Mouse (Mus musculus) left cerebral cortex, adult 6 months (tissue): ENCODE data around the gene Slc23a4. TPM values are rescaled to one million over a fixed set of nuclear protein-coding genes. Genes with fewer than 3 reads are reported as not detected.

ENCODE experiments used
- long read RNA-seq, 2 experiments: library from polyadenylated mRNA; unstranded; transcript quantifications; one replicate each; pipeline ENCODE4 v2.0.0; 2019 to 2020
- polyA plus RNA-seq: library from polyadenylated mRNA; unstranded; fragments of <200 nt; fragmentation: Nextera tagmentation; gene quantifications from 2 replicates; pipeline ENCODE4 v1.2.3, GENCODE M21; 2021

The Slc23a4 gene
- polyA plus RNA-seq = 0.10 and 0.23 TPM in 2 replicates
- long read RNA-seq, experiment 1, partial matches to known transcripts = 1 of 1 reads
- long read RNA-seq, experiment 1, other reads (novel, unspliced or antisense) = 0 of 1 reads
- long read RNA-seq, experiment 2 = 0 reads

GRCm38 (mm10) chr6:34988081-34988761 lies at the start of gene Slc23a4:
Slc23a4 (minus strand) TSS chr6:34988404.

DNA sequence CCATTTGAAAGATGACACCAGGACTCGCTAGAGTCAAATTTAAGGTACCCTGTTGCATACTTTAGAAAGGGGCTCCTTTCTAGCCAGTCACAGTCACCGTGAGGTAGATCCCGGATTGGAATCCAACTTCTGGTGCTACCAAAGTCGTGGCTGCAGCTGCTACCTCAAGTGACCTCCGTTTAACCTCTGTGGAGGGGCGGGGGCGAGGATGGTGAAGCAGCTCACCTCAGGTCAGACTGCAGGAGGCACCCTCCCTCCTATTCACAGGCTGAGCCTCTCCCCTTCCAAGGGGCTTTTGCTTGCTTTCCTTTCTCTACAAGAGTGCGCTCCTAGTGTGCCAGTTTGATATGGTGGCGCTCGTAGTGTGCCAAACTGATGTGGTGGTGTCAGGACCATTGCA lies 68.2 kb downstream of the Slc23a4 start, which contains the start of gene Stra8:
Gene Stra8 (plus strand): TSS at position 208 of the 400 bp plus-strand sequence.

DNA sequence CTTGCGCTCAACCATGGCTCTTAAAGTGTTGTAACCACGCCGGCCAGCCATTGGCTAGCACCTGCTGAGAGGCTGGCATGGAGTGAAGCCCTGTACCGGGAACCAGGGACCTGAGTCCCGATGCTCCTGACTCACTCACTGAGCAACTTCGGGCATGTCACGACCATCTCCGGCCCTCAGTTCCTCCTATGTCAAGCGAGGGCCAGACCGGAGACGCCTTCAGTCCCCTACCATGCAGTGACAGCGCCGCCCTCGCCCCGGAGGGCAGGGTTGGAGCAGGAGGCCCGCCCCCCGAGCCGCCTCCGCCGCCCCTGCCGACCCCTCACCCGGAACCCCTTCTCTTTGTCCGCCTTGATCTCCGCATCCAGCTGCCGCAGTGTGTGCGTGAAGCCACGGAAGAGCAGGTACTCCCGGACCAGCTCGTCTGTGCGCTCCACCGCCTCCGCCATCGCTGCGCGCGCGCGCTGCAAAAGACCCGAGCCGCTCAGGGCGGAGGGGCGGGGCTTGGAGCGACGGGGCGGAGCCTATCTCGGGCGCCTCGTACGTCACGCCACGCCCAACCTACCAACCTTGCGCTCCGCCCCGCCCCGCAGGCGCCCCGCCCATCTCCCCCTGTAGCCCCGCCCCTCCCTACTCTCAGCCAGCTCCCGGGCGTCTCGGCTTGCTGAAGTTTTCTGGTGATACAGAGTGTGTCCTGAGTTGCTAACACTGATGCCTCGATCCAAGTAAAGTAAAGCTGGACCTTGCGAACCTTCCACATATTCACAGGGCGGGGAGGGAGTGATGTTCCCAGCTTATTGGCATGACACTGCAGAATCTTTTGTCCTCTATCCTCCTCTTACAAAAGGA lies 77.6 kb downstream of the Slc23a4 start, which contains the start of gene Wdr91:
Gene Wdr91 (minus strand): TSS at position 506 of the 849 bp plus-strand sequence.

Other genes starting within 250 kb of the Slc23a4 start
- gene Agbl3, start 208.0 kb downstream of the Slc23a4 start, polyA plus RNA-seq = 19.4 and 25.0 TPM in 2 replicates
- gene Tmem140, start 125.3 kb downstream of the Slc23a4 start, polyA plus RNA-seq = 1.6 and 2.1 TPM in 2 replicates
- 2.5 and 2.7 TPM in 2 replicates for gene Cyren, start 110.3 kb downstream of the Slc23a4 start, polyA plus RNA-seq
- gene Wdr91, start 77.5 kb downstream of the Slc23a4 start, polyA plus RNA-seq = 12.1 and 16.9 TPM in 2 replicates
- gene Stra8, start 68.2 kb downstream of the Slc23a4 start, polyA plus RNA-seq = not detected in 2 replicates
- 20.3 and 20.7 TPM in 2 replicates for gene Cnot4, start 145.3 kb upstream of the Slc23a4 start, polyA plus RNA-seq
- 1.5 and 1.6 TPM in 2 replicates for gene Nup205, start 189.0 kb upstream of the Slc23a4 start, polyA plus RNA-seq